Mouse (Mus musculus) heart, embryonic 15.5 days (tissue): Measurements from ENCODE around the gene Igsf9. TPM values are rescaled to one million over a fixed set of nuclear protein-coding genes. Genes with fewer than 3 reads are reported as not detected.

Source experiments
- ATAC-seq: fragments of 200-750 bp; cut with Nextera tagmentation; replicated peaks from 2 replicates; pipeline ENCODE4 v1.8.0; 2017; ENCODE audit warnings: low read depth, moderate TSS enrichment; ENCODE audit not compliant: insufficient number of reproducible peaks, insufficient read depth, low FRiP score
- H3K27ac ChIP-seq: fragments of 300-500 bp; sonication (generic); 2 replicates; pipeline ENCODE4 v1.5.1; 2015; ENCODE audit warnings: mild to moderate bottlenecking, inconsistent platforms
- H3K27me3 ChIP-seq: fragments of 300-500 bp; sonication (generic); 2 replicates; pipeline ENCODE4 v1.6.1; 2015; ENCODE audit warnings: inconsistent platforms
- H3K36me3 ChIP-seq: fragments of 300-500 bp; sonication (generic); 2 replicates; pipeline ENCODE4 v1.6.1; 2015; ENCODE audit warnings: mild to moderate bottlenecking, inconsistent platforms
- H3K4me1 ChIP-seq: fragments of 300-500 bp; sonication (generic); replicated peaks from 2 replicates; pipeline ENCODE4 v1.6.1; 2015; ENCODE audit warnings: inconsistent platforms
- H3K4me2 ChIP-seq: fragments of 300-500 bp; sonication (generic); 2 replicates; pipeline ENCODE4 v1.6.1; 2015; ENCODE audit warnings: inconsistent platforms, mild to moderate bottlenecking, moderate library complexity
- H3K4me3 ChIP-seq: fragments of 300-500 bp; sonication (generic); 2 replicates; pipeline ENCODE4 v1.5.1; 2015; ENCODE audit warnings: mild to moderate bottlenecking, inconsistent platforms
- H3K9ac ChIP-seq: fragments of 300-500 bp; sonication (generic); 2 replicates; pipeline ENCODE4 v1.6.1; 2015; ENCODE audit warnings: mild to moderate bottlenecking, inconsistent platforms
- H3K9me3 ChIP-seq: fragments of 300-500 bp; sonication (generic); replicated peaks from 2 replicates; pipeline ENCODE4 v1.6.1; 2016; ENCODE audit warnings: inconsistent platforms
- WGBS: fragments of 180-500 bp; shearing (Covaris S2); methylation state at CpG from one replicate; pipeline ENCODE4 v1.1.7; 2015; ENCODE audit warnings: mixed read lengths; 5-methylcytosine and 5-hydroxymethylcytosine counted together
- polyA plus RNA-seq: library from polyadenylated mRNA; unstranded; fragments of >200 nt; fragmentation: Nextera tagmentation; extraction: Ambion mirVana; gene quantifications from 2 replicates; pipeline ENCODE4 v1.2.1, GENCODE M21; 2015

Igsf9 gene
- polyA plus RNA-seq, 1 experiment from 2014 or later: 2.9 TPM

DNA sequence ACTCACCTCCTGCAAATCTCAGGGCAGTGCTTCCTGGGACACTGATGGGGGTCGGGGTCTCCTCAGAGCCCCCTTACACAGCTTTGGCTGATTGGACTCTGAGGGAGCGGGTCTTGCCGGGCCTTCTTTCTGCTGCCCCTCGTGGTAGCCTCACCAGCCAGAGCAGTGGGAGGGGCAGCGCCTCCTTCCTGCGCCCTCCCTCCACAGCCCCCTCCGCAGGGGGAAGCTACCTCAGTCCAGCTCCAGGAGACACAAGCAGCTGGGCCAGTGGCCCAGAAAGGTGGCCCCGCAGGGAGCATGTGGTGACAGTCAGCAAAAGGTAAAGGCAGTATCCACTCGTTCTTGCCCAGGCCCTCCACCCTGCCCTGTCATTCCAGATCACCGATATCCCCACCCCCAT is 15.8 kb downstream of the Igsf9 start:
- Histone ChIP-seq H3K4me1 (peaks cover 19% of the 10 kb centered on the region), H3K9me3 (no peaks in the 10 kb centered on the region), H3K9ac (no peak overlapping the region), H3K27me3 (0 out of 2 replicates have a peak, but pooled peaks cover 4% of the 10 kb centered on the region), H3K36me3 (no peaks in the 10 kb centered on the region), H3K4me3 (no peak overlapping the region), H3K27ac (no peak overlapping the region), H3K4me2 (no peak overlapping the region)
- WGBS: 70% methylated on average over 10 of the region's 10 CpGs
- no peak for ATAC-seq

- Histone ChIP-seq H3K36me3 (peaks cover 2% of the 10 kb centered on the region; the same call in 1 of the 2 replicates), H3K4me3 (peak within 1 kb of the TSS; percentile 83), H3K9me3 (no peaks in the 10 kb centered on the region), H3K9ac (peak within 1 kb of the TSS; percentile 77), H3K4me1 (peaks cover 39% of the 10 kb centered on the region), H3K27me3 (0 out of 2 replicates have a peak, but pooled peaks cover 4% of the 10 kb centered on the region), H3K4me2 (peak within 1 kb of the TSS; percentile 72), H3K27ac (peak within 1 kb of the TSS; percentile 88)
- ATAC-seq: peak; percentile 73
- WGBS: 2% methylated on average over 30 of the region's 30 CpGs
Measured at GRCm38 (mm10) chr1:172499765-172500441, 18.3 kb downstream of the Igsf9 start, which contains the start of gene Tagln2. Gene Tagln2 (plus strand): TSS chr1:172500047.

- peak overlapping the region; percentile 72 for H3K4me2 ChIP-seq
- peak overlapping the region; percentile 88 for H3K27ac ChIP-seq
- ATAC-seq: peak; percentile 53
- H3K4me3 ChIP-seq: peak overlapping the region; percentile 83
- WGBS: under 1% methylated on average over 56 of the region's 56 CpGs
- H3K4me1 ChIP-seq: peaks cover 47% of the 10 kb centered on the region
- peak overlapping the region; percentile 77 for H3K9ac ChIP-seq
- 0 out of 2 replicates have a peak, but pooled peaks cover 4% of the 10 kb centered on the region for H3K27me3 ChIP-seq
- peaks cover 10% of the 10 kb centered on the region for H3K36me3 ChIP-seq
- no peaks in the 10 kb centered on the region for H3K9me3 ChIP-seq
Measured at GRCm38 (mm10) chr1:172500451-172501370, 19.1 kb downstream of the Igsf9 start.

DNA sequence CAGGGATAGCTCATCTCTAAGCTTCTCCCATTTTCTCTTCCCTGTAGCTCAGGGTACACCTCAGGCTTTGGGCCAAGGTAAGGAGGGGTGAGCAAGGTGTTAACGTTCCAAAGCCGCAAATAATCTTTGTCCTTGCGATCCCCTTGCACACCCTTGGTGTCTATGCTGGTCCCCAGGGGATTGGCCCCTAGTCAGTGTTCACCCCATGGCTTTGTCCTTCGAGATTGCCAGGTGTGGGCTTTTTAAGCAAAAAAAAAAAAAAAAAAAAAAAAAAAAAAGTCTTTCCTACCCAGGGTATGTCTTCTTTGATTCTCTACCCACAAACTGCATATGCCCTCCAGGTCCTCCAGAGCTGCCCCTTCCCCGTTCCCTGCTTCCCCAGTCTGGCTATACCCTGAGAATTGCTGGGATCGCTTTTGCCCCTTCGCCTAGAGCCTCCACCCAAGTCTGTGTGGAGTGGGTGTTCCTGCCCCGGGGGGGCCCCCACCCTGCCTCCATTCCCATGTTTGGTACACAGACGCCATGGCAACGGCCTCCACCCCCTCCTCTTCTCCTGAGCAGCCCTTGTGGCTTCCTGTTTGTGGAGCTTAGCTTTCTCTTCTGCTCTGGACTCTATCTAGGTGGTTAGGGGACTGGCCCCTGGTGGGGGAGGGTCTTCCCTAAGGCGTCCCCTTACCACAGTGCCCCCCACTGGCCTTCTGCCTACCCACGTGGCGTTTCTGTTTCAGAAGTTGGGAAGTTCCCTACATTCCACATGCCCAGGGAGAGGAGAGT is 20.0 kb downstream of the Igsf9 start:
- Histone ChIP-seq H3K36me3 (peaks cover 18% of the 10 kb centered on the region), H3K9me3 (no peaks in the 10 kb centered on the region), H3K4me2 (peak overlapping the region; percentile 72), H3K4me1 (peaks cover 52% of the 10 kb centered on the region), H3K27me3 (no peaks in the 10 kb centered on the region), H3K9ac (peak overlapping the region; percentile 77), H3K4me3 (peak overlapping the region; percentile 83), H3K27ac (peak overlapping the region; percentile 88)
- ATAC-seq: peak; percentile 12; the same call in 1 of the 2 replicates
- 26% methylated on average over 13 of the region's 13 CpGs for WGBS

GRCm38 (mm10) chr1:172502145-172503110 is 20.8 kb downstream of the Igsf9 start:
- peak overlapping the region; percentile 77 for H3K9ac ChIP-seq
- WGBS: 40% methylated on average over 12 of the region's 13 CpGs
- peak overlapping the region; percentile 83 for H3K4me3 ChIP-seq
- H3K27me3 ChIP-seq: no peaks in the 10 kb centered on the region
- H3K4me2 ChIP-seq: peak overlapping the region; percentile 72
- H3K27ac ChIP-seq: peak overlapping the region; percentile 88
- ATAC-seq: no peak
- H3K9me3 ChIP-seq: no peaks in the 10 kb centered on the region
- H3K36me3 ChIP-seq: peaks cover 26% of the 10 kb centered on the region
- H3K4me1 ChIP-seq: peaks cover 61% of the 10 kb centered on the region

GRCm38 (mm10) chr1:172503111-172503997 is 21.8 kb downstream of the Igsf9 start:
- H3K27ac ChIP-seq: peak overlapping the region; percentile 88
- no peak for ATAC-seq
- 25% methylated on average over 14 of the region's 14 CpGs for WGBS
- peak overlapping the region; percentile 83 for H3K4me3 ChIP-seq
- peak overlapping the region; percentile 77 for H3K9ac ChIP-seq
- no peaks in the 10 kb centered on the region for H3K27me3 ChIP-seq
- H3K4me2 ChIP-seq: peak overlapping the region; percentile 72
- peaks cover 69% of the 10 kb centered on the region for H3K4me1 ChIP-seq
- peaks cover 33% of the 10 kb centered on the region for H3K36me3 ChIP-seq
- H3K9me3 ChIP-seq: no peaks in the 10 kb centered on the region

DNA sequence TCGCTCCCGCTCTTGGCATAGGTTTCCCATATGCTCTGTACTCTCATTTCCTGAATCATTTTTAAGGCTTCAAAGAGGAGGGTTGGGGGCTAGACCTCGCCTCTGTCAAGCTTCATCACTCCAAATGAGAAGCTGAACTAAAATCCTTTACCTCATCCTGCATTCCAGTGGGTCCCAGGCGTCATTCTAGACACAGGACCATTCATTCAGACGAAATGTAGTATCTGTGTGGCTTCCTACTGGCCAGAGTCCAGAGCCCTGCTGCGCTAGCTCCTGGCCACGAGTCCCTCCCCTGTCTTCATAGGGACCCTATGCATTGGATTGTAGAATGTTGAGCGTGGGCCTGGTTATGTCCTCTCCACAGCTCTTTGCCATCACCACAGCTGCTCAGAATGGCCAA is 23.2 kb downstream of the Igsf9 start:
- peak overlapping the region; percentile 72 for H3K4me2 ChIP-seq
- H3K27ac ChIP-seq: peak overlapping the region; percentile 55
- H3K9me3 ChIP-seq: no peaks in the 10 kb centered on the region
- peak overlapping the region; percentile 24 for H3K4me3 ChIP-seq
- H3K36me3 ChIP-seq: peaks cover 36% of the 10 kb centered on the region
- H3K27me3 ChIP-seq: no peaks in the 10 kb centered on the region
- ATAC-seq: no peak
- no peak overlapping the region for H3K9ac ChIP-seq
- H3K4me1 ChIP-seq: peaks cover 71% of the 10 kb centered on the region
- 68% methylated on average over 8 of the region's 8 CpGs for WGBS

DNA sequence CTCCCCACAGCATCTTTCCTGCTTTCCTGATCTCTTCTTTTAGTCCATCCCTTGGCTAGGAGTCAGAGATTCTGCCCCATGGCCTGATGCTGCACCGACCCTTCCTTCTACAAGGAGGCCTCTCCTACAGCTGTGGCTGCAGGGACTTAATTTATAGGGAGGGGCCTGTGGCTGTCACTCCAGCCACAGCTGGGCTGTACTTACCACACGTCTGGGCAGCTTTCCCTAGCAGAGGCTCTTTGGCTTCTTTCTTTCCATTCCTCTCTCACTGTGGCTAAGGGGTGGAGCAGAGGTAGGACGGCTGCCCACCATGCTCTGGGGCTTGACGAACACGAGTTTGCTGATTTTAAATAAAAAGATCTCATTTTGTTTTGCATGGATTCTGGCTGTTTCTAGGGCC is 25.4 kb downstream of the Igsf9 start:
- WGBS: 48% methylated on average over 5 of the region's 5 CpGs
- peaks cover 73% of the 10 kb centered on the region for H3K4me1 ChIP-seq
- H3K9me3 ChIP-seq: no peaks in the 10 kb centered on the region
- no peaks in the 10 kb centered on the region for H3K27me3 ChIP-seq
- H3K4me2 ChIP-seq: no peak overlapping the region
- no peak for ATAC-seq
- no peak overlapping the region for H3K9ac ChIP-seq
- peaks cover 36% of the 10 kb centered on the region for H3K36me3 ChIP-seq
- no peak overlapping the region for H3K4me3 ChIP-seq
- peak overlapping the region; percentile 39; the same call in 1 of the 2 replicates for H3K27ac ChIP-seq

GRCm38 (mm10) chr1:172507701-172508100 is 26.1 kb downstream of the Igsf9 start:
- WGBS: 81% methylated on average over 3 of the region's 3 CpGs
- Histone ChIP-seq H3K4me3 (no peak overlapping the region), H3K4me2 (no peak overlapping the region), H3K9me3 (no peaks in the 10 kb centered on the region), H3K4me1 (peaks cover 71% of the 10 kb centered on the region), H3K27me3 (no peaks in the 10 kb centered on the region), H3K27ac (peak overlapping the region; percentile 39), H3K36me3 (peaks cover 36% of the 10 kb centered on the region), H3K9ac (no peak overlapping the region)
- ATAC-seq: no peak
